In genomic region chr9:94045462-94046126, GRCm38 (mm10) we compare ENCODE assay signal across 35 mouse cellular contexts.
"Had no signal": no experiment of that assay in that cellular context is flagged by ENCODE, and none has a peak within 500 bp of the region (broad histone marks: within the 10 kb centered on the region; RNA-seq: fewer than 3 reads in every experiment).

No protein-coding gene starts in this region.

- H3K9ac ChIP-seq: heart, embryonic 12.5 days; heart, embryonic 13.5 days; heart, embryonic 15.5 days; hindbrain, embryonic 12.5 days; hindbrain, embryonic 14.5 days; hindbrain, embryonic 15.5 days; intestine, embryonic 15.5 days; kidney, embryonic 15.5 days had no signal

- H3K4me1 ChIP-seq: heart, embryonic 10.5 days; heart, embryonic 12.5 days; heart, embryonic 13.5 days; heart, embryonic 15.5 days; hindbrain, embryonic 10.5 days; hindbrain, embryonic 12.5 days; hindbrain, embryonic 15.5 days; intestine, embryonic 15.5 days; kidney, embryonic 15.5 days had no signal

- H3K27ac ChIP-seq: heart, adult 2 months; heart, embryonic 10.5 days; heart, embryonic 13.5 days; heart, embryonic 15.5 days; hindbrain, embryonic 10.5 days; hindbrain, embryonic 12.5 days; hindbrain, embryonic 14.5 days; hindbrain, embryonic 15.5 days; hindbrain, postnatal 0 days; intestine, embryonic 15.5 days; kidney, embryonic 15.5 days; kidney, postnatal 0 days; layer of hippocampus, adult 2 months had no signal

- ATAC-seq: hindbrain, embryonic 16.5 days; hindbrain, postnatal 0 days; inflammation-experienced regulatory T-cells, adult 6 months; intestine, embryonic 15.5 days; intestine, embryonic 16.5 days; intestine, postnatal 0 days had no signal

- DNase-seq: heart, adult 2 months; heart, postnatal 10 days; heart, postnatal 14 days; heart, postnatal 36 days; heart, postnatal 4 days; kidney, adult 11 months; kidney, adult 18-20 months; kidney, adult 2 months; kidney, adult 8-10 months; kidney, adult 9 months; kidney, postnatal 10 days; kidney, postnatal 14 days; kidney, postnatal 25 days; kidney, postnatal 36 days; kidney, postnatal 4 days; layer of hippocampus, adult 9-11 months; layer of hippocampus, postnatal 36 days had no signal

- H3K4me2 ChIP-seq: heart, embryonic 11.5 days; heart, embryonic 12.5 days; heart, embryonic 13.5 days; heart, embryonic 15.5 days; hindbrain, embryonic 12.5 days; hindbrain, embryonic 14.5 days; hindbrain, embryonic 15.5 days; intestine, embryonic 15.5 days; kidney, embryonic 15.5 days had no signal

- H3K27me3 ChIP-seq: heart, embryonic 12.5 days; heart, embryonic 13.5 days; heart, embryonic 15.5 days; hindbrain, embryonic 12.5 days; hindbrain, embryonic 15.5 days; intestine, embryonic 15.5 days; kidney, embryonic 15.5 days had no signal

- H3K9me3 ChIP-seq: heart, embryonic 10.5 days; heart, embryonic 12.5 days; heart, embryonic 13.5 days; heart, embryonic 15.5 days; hindbrain, embryonic 10.5 days; hindbrain, embryonic 12.5 days; hindbrain, embryonic 15.5 days; intestine, embryonic 15.5 days; kidney, embryonic 15.5 days had no signal

- H3K36me3 ChIP-seq: heart, embryonic 10.5 days; heart, embryonic 12.5 days; heart, embryonic 13.5 days; heart, embryonic 15.5 days; hindbrain, embryonic 10.5 days; hindbrain, embryonic 12.5 days; hindbrain, embryonic 15.5 days; intestine, embryonic 15.5 days; kidney, embryonic 15.5 days had no signal

- H3K4me3 ChIP-seq: heart, adult 2 months; heart, embryonic 10.5 days; heart, embryonic 12.5 days; heart, embryonic 13.5 days; heart, embryonic 15.5 days; hindbrain, embryonic 10.5 days; hindbrain, embryonic 12.5 days; hindbrain, embryonic 15.5 days; intestine, embryonic 15.5 days; kidney, embryonic 15.5 days; layer of hippocampus, adult 2 months had no signal
